7 mouse cellular contexts compared by ENCODE assay signal in genomic region chr6:18514480-18515352, GRCm38 (mm10). TPM values are rescaled to one million over a fixed set of nuclear protein-coding genes. Genes with fewer than 3 reads are reported as not detected.
A peak's percentile ranks its signal among the peaks of the same experiment; 100 is the strongest.
DNase-seq lines count a peak whose midpoint lies in the region; ATAC-seq lines count a peak whose summit lies in the region.

Cttnbp2 (minus strand) TSS chr6:18514843.

- H3K4me1 ChIP-seq in intestine, embryonic 16.5 days (ENCODE audit: control insufficient read depth, insufficient read depth, low read length) = peaks cover 5% of the 10 kb centered on the region; the same call in 1 of the 2 replicates
- H3K4me1 ChIP-seq in midbrain, embryonic 10.5 days = peaks cover 13% of the 10 kb centered on the region

- H3K9me3 ChIP-seq in intestine, embryonic 16.5 days (ENCODE audit: control insufficient read depth, low read length) = no peaks in the 10 kb centered on the region
- 0 out of 2 replicates have a peak, but pooled peaks cover 4% of the 10 kb centered on the region for H3K9me3 ChIP-seq in midbrain, embryonic 10.5 days (replicated peaks)

- peak; percentile 96 for ATAC-seq in intestine, embryonic 16.5 days

- H3K27me3 ChIP-seq in intestine, embryonic 16.5 days (replicated peaks; ENCODE audit: control insufficient read depth, insufficient read depth, low read length) = no peaks in the 10 kb centered on the region
- peaks cover 30% of the 10 kb centered on the region for H3K27me3 ChIP-seq in midbrain, embryonic 10.5 days (ENCODE audit: low read depth, poor library complexity, severe bottlenecking)

- H3K36me3 ChIP-seq in intestine, embryonic 16.5 days (ENCODE audit: control insufficient read depth, insufficient read depth, low read length) = no peaks in the 10 kb centered on the region
- H3K36me3 ChIP-seq in midbrain, embryonic 10.5 days = no peaks in the 10 kb centered on the region

- H3K4me2 ChIP-seq in intestine, embryonic 16.5 days (ENCODE audit: low read depth, low read length) = peak within 1 kb of the TSS; percentile 90

- WGBS in intestine, embryonic 16.5 days = 2% methylated on average over 55 of the region's 70 CpGs
- under 1% methylated on average over 70 of the region's 70 CpGs for WGBS in midbrain, embryonic 10.5 days

- H3K9ac ChIP-seq in intestine, embryonic 16.5 days (ENCODE audit: low read depth, low read length) = peak within 1 kb of the TSS; percentile 80

- peak within 1 kb of the TSS; percentile 77 for H3K4me3 ChIP-seq in intestine, embryonic 16.5 days (ENCODE audit: low read length)
- peak within 1 kb of the TSS; percentile 64 for H3K4me3 ChIP-seq in midbrain, embryonic 10.5 days

- no peak within 1 kb of the TSS for H3K27ac ChIP-seq in intestine, embryonic 16.5 days (ENCODE audit: low read length)
- peak within 1 kb of the TSS; percentile 88 for H3K27ac ChIP-seq in midbrain, embryonic 10.5 days (replicated peaks)

- DNase-seq in brain, adult 2 months (ENCODE audit: low read depth, low spot score) = peak; percentile 86
- DNase-seq in embryo, embryonic 11.5 days (ENCODE audit: low read depth, low spot score) = peak; percentile 43
- peak; percentile 52 to 76 for DNase-seq in gastrocnemius, postnatal 4 days (ENCODE audit: low spot score in 2 of 2)
- peak; percentile 79 to 86 for DNase-seq in left cerebral cortex, postnatal 36 days (ENCODE audit: low spot score in 2 of 2)
- peak; percentile 82 for DNase-seq in midbrain, embryonic 10.5 days (ENCODE audit: low spot score)
- peak; percentile 25 to 64 for DNase-seq in spleen, postnatal 4 days (ENCODE audit: low spot score in 2 of 2)

- intact Hi-C loops in left cerebral cortex, postnatal 36 days (cut with DNase I) = loop anchor here (5.0 kb wide), 4 partner anchors 112 to 303 kb away; no protein-coding TSS in a partner anchor

RNA-seq across cellular contexts. Expression of gene Cttnbp2, which starts in this region (rescaled TPM):
- 10 to 100 TPM in 1 of 2 experiments, 1 to 10 TPM in 1; 8.1 to 10.1 TPM for total RNA-seq in gastrocnemius, postnatal 4 days (2021)
- 9.0 and 9.7 TPM in 2 replicates for polyA plus RNA-seq in intestine, embryonic 16.5 days (2015; fragmentation: Nextera tagmentation; extraction: Ambion mirVana)
- total RNA-seq in left cerebral cortex, postnatal 36 days (2021) = 100 to 1,000 TPM; 127 to 181 TPM
- 8.1 and 11.6 TPM in 2 replicates for polyA plus RNA-seq in midbrain, embryonic 10.5 days (2016; fragmentation: Nextera tagmentation; extraction: Ambion mirVana)

Comparison
In these comparisons a context has a peak if more than half of its experiments do, and no peak if none do; other contexts are left out.
1. RNA of gene Cttnbp2 (total RNA-seq): 127 to 181 TPM in left cerebral cortex, postnatal 36 days; 8.1 to 10.1 TPM in gastrocnemius, postnatal 4 days; every median in the first group is over 10 times any median in the second.
2. Peak in every context shown above with its lines, with median percentiles within 50 percentile points of each other: DNase-seq.